Mouse (Mus musculus) ES-Bruce4 (cell line): ENCODE measurements around the gene Foxo4.

ENCODE experiments used
- CTCF ChIP-seq: IDR thresholded peaks from one replicate; pipeline ENCODE4 v1.8.1; 2011; ENCODE audit warnings: low read depth, low read length
- POLR2A ChIP-seq: IDR thresholded peaks from one replicate; pipeline ENCODE4 v1.8.1; 2011; ENCODE audit warnings: low read length; ENCODE audit not compliant: insufficient read depth

- no peak for TF ChIP-seq POLR2A
- TF ChIP-seq CTCF = no peak
Observed at GRCm38 (mm10) chrX:101260441-101261325, 6.4 kb downstream of the Foxo4 start.
